Mouse (Mus musculus): ENCODE measurements around the gene Eva1a. TPM values are rescaled to one million over a fixed set of nuclear protein-coding genes. Genes with fewer than 3 reads are reported as not detected.

Eva1a gene
- polyA plus RNA-seq (2014; fragmentation: Illumina TruSeq; extraction: RNeasy Lipid Tissue Mini Kit (QIAGEN cat#74804); ENCODE audit: low read depth, low replicate concordance) = 1.1 TPM

DNA sequence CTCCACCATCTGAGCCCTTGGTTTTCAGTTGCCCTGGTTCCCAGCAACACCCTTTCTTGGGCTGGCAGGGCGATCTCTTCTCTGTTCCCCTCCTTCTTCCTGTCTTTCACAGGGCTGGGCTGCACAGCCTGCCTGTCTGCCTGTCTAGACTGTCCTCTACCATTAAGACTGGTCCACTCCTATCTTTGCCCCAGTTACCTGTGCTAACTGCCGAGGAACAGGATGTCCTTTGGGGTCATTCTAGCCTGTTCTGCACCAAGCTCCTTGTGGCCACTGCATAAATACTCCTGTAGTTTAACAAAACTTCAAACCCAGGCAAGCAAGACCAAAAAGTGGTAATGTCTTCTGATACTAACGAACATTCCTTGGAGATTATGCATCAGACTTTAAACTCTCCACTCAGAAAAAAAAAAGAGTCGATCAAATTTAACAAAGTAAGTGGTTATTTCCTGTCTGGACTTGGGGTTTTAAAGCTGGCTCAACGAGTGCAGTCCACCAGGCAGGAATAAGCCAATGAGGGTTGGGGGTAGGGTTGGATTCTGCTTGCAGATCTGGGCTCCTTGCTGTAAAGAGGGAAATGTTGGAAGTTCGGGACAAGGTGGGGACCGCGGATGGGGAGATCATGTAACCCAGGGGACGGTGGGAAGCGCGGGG lies at the start of gene Eva1a:
Gene Eva1a, plus strand, starts transcription at position 210 of the 654 bp plus-strand sequence.

Other genes with a start within 250 kb of the Eva1a start
- gene Gcfc2, start 117.4 kb upstream of the Eva1a start, polyA plus RNA-seq (2014; fragmentation: Illumina TruSeq; extraction: RNeasy Lipid Tissue Mini Kit (QIAGEN cat#74804); ENCODE audit: low read depth, low replicate concordance) = 22.3 TPM
- gene Mrpl19, start 75.1 kb upstream of the Eva1a start, polyA plus RNA-seq (2014; fragmentation: Illumina TruSeq; extraction: RNeasy Lipid Tissue Mini Kit (QIAGEN cat#74804); ENCODE audit: low read depth, low replicate concordance) = 12.6 TPM